Mouse (Mus musculus) ZHBTc4 (cell line): Measurements from ENCODE around the gene Txlnb.
A peak's percentile ranks its signal among the peaks of the same experiment; 100 is the strongest.

Experiments used
- DNase-seq: peaks from one replicate; pipeline ENCODE4 v3.0.0-alpha.2; 2011; ENCODE audit warnings: low read depth, low spot score

Gene Txlnb

DNA sequence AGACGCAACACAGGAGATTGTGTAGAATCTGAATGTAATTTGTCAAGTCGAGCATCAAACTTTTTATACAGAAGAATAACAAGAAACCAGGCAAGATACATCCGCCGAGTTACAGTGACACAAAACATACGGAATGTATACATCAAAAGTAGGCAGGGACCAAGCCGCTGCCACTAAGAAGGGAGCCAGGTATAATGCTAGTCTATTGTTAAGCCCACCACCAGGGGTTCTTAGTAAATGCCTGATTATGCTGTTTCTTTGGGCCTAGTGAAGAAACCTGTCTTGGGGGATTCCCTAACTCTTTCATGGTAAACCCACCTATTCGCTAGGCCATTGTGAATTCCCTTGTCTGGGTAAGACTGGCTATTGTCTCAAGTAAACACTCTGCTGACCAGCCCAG lies 24.4 kb downstream of the Txlnb start:
- peak; percentile 65 for DNase-seq

DNA sequence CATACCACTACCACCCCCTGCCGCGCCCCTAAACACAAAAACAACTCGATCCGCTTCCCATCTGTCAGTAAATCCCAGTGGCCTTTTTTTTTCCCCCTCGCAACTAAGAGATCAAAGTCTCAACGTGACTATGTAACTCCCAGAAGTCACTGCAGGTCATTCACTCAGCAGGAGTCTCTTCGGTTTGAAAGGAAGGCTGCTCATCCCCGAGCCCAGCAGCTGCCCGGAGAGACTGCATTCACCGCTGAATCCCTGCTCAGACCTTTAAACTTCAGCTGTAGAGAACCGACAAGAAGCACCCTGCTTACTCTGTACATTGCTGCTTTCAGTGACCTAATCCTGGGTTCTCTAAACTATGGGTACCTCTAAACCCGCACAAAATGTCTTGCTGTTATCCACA lies 31.4 kb downstream of the Txlnb start:
- DNase-seq: peak; percentile 54

DNA sequence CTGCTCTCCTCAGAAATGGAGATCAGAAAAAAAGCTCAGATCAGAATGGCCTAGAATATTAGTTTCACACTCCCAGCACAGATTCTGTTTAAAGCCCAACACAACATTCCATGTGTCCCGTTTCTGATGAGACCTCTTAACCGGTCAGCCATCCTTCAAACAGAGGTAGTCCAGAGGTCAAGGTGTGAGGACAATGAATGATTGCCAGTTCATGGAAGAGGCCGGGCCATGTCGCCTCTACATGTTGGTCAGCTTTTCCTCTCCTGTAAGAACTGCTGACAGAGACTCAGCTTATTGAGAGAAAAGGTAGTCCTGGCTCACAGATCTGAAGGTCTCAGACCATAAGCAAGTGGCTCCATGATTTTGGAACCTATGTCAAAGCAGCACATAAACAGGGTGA lies 33.2 kb downstream of the Txlnb start:
- no peak for DNase-seq

DNA sequence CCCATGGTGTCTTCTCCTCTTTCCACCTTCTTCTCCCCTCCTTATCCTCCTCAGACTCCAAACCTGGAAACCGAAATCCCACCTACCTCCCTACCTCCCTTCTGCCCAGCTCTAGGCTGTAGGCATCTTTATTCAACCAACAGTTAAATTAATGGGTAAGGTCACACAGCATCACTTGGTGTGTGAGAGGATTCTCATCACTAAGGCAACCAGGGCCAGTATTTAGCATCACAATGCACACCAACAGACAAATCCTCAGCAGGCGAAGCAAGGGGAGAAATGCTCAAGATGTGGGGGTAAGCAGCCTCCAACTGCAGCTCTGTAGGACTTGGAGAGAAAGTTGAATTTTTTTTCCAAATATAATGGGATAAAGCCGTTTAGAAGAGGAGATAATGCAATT lies 35.0 kb downstream of the Txlnb start:
- peak; percentile 28 for DNase-seq

DNA sequence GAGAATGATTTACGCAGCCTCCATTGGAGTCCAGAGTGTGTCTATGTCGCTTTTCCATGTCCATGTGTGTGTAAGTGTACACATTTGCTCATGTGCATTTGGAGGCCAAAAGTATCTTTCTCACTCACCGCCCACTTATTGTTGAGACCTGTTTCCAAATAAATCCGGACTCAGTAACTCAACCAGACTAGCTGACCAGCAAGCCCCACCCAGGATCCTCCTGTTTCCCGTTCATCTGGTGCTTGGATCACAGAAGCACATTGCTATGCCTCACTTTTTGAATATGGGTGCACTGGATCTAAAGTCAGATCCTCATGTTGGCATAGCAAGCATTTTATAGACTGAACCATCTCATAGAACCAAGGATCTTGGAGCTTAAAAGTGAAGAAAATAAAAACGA lies 39.0 kb downstream of the Txlnb start:
- DNase-seq: no peak

DNA sequence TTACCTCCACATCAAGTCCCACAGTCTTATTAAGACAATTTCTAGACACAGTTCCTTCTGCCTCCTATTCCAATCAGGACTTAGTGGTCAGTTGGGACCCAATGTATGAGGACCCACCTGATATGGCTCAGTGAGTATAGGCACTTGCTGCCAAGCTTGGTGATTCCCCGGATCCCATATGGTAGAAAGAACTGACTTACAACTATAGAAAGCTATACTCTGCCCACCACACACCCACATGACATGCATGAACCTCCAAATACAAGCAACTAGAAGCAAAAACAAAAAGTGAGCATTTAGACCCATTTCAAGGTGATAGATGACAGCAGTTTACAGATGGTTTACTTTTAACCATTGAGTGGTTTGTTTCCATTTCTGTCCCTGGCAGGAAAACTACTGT lies 40.2 kb downstream of the Txlnb start:
- DNase-seq: no peak

DNA sequence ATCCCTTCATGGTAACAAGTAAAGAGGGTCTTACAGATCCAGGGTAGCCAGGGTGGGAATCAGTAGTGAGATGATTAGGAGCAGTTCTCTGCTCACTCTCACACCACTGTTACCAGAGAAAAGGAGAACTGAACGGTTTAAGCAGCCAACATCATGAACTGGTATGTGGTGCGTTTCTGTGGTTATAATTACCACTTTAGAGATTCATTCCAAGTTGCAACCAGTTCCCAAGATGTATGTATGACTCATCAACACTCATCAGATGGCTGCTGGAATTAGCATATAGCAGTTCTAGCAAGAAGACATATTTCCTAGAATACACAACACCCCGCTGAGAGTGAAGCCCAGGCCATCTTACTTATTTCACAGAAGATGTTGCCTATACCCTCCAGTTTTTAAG lies 46.0 kb downstream of the Txlnb start:
- no peak for DNase-seq

DNA sequence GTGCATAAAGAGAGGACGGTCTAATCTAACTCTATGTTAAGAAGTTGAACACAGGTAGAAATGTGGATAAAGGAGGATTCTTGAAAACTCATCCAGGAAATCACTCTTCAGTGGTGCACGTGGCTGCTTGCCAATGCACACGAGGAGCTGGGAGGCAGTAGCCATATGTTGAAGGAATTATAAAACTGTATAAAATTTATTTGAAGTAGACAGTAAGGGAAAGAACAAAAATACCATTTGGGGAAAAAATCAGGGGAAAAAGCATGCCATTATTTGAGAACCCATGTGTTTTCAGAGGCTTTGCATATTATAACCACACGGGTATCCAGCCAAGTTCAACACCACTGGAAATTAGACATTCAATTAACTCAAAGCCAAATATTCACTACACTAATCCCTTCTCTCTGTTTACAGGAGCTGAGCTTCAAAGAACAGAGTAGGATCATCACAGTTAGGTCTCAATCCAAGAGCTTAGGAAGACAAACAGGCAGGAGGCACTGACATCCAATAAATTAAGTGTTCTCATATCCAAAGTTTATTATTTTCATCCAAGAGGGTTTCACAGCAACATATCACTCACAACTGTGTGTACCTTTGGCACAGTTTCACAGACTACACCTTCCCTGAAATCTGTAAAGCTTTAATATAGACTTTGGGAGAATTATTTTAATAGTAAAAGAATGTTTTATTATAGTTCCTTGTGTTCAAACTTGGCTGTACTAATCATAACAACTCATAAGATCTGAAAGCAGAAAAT lies 48.9 kb downstream of the Txlnb start:
- DNase-seq: no peak

GRCm38 (mm10) chr10:17857647-17858261 lies 61.7 kb downstream of the Txlnb start:
- peak; percentile 7 for DNase-seq

GRCm38 (mm10) chr10:17860701-17861480 lies 64.9 kb downstream of the Txlnb start:
- no peak for DNase-seq

DNA sequence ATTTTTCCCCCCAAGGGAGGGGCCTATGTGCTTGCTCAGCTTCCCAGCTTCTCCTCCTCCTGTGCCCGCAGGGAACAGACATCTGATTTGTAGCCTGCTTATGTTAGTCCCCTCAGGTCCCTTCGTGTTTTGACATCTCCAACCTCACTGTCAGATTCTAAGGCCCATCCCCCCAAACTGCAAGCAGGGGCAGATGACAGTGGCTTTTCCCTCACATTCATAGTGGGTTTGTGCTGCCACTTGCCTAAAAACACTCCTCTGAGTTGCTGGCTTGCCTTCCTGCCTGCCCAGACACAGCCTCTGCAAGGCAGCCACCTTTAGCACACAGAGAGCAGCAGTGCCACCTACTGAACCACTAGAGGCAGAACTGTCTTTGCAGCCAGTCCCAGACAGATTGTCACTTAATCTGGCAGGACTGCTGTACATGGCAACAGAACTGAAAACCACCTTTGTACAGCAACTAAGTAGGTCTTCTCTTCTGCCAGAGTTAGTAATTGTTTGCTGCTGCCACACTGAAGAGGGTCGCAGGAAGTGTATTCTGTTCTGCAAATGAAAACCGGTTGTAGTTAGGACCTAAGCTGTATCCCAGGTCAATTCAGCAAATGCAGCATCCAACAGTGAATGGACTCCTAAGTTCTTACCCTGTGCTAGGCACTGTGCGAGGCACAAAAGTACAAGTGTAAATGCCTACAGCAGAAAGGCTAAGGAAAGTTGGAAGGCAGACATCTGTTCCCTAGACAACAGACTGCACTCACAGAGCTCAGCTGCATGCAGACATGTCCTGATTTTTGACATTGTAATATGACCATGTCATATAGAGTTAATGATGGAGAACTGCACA lies 74.0 kb downstream of the Txlnb start:
- DNase-seq: peak; percentile 80

GRCm38 (mm10) chr10:17878002-17878919 lies 82.2 kb downstream of the Txlnb start:
- no peak for DNase-seq

- no peak for DNase-seq
Measured at GRCm38 (mm10) chr10:17880038-17880437, 84.0 kb downstream of the Txlnb start.

DNA sequence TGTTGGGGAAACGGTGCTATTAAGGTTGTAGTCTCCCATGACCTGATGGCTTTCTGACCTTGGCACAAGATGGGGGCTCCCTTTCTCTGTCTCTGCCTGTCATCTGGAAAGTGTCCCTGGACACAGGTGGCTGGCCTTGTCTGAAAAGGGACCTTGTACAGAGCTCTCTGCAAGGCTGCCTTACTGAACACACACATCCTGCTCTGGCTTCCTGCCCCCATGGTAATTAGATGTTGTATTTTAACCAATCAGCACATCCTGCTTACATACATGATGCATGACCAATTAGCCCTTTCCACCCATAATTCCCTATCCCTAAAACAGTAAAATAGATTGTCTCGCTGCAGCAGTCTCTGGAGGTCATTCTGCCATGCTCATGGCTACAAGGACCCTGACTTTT lies 84.7 kb downstream of the Txlnb start:
- DNase-seq: no peak
